Mouse (Mus musculus) ES-E14 (cell line): ENCODE measurements around the gene Car9.

ENCODE experiments used
- CHD2 ChIP-seq: IDR thresholded peaks from 2 replicates; pipeline ENCODE4 v1.6.1; 2014; ENCODE audit warnings: mild to moderate bottlenecking, low read depth, low read length, inconsistent platforms
- HCFC1 ChIP-seq: IDR thresholded peaks from 2 replicates; pipeline ENCODE4 v1.6.1; 2012; ENCODE audit warnings: low read length, inconsistent platforms, borderline replicate concordance; ENCODE audit not compliant: insufficient read depth
- MAFK ChIP-seq: IDR thresholded peaks from 2 replicates; pipeline ENCODE4 v1.6.1; 2014; ENCODE audit warnings: mild to moderate bottlenecking, low read depth, low read length, inconsistent platforms; ENCODE audit not compliant: insufficient read depth
- ZC3H11A ChIP-seq: IDR thresholded peaks from 2 replicates; pipeline ENCODE4 v1.6.1; 2012; ENCODE audit warnings: low read depth, mild to moderate bottlenecking, inconsistent platforms, low read length, borderline replicate concordance
- ZNF384 ChIP-seq: IDR thresholded peaks from 2 replicates; pipeline ENCODE4 v1.6.1; 2012; ENCODE audit warnings: low read depth, low read length, inconsistent platforms

DNA sequence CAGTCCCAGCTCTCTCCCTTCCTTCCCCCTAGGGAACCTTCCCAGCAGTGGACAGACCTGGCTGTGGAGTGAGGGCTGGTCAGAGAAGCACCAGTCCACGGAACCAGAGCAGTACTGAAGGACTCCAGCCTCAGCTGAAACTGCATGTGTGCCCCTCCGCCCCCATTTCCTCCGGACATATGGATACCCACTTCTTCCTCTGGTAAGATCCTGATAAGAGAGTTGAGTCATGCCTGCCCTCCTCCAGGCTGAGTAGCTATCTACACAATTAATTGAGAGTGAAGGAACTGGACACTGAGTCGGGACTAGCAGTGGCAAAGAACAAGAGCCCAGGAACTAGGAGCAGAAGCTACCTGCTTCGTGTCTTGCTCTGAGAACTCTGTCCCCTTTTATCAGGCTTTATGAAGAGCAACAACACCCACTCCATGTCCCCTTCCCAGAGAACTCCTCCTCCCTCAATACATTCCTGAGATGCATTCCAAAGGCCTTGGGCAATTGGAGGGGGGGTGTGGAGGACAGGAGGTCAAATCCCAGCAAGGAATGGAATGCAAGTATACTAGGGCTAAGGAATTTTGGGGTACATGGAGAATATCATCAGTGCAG is 51.4 kb downstream of the Car9 start:
- no peak; the same call in 1 of the 2 replicates for TF ChIP-seq CHD2
- no peak for TF ChIP-seq HCFC1
- no peak for TF ChIP-seq MAFK
- TF ChIP-seq ZC3H11A = no peak
- no peak for TF ChIP-seq ZNF384
